7 mouse cellular contexts compared by ENCODE assay signal in the genomic region with DNA sequence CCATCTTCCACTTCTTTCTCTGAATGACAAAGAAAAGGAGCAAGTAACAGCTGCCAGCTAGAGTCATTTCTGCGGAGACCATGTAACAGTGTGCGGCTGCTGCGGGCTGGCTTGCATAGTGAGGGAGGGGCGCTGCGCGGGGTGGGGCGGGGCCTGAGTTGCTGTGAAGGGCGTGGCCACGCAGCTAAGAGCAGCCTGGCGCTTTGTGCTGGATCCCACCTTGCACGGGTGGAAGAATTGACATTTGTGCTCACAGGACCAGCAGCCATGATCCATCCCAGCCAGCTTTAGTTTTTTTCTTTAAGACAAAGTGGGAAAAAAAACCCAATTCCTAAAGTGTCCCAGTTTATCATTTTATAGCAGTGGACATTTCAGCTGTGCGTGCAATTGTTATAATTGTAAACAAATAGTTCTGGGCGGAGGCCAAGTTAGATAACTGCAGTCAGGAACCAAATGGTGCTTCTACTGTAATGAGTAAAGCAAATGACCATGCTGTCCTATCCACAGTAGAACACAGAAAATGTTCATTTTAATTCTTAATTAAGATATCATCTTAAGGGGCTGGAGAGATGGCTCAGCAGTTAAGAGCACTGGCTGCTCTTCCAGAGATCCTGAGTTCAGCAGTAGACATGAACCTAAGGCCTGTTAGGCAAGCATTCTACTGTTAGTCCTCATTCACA. TPM values are rescaled to one million over a fixed set of nuclear protein-coding genes. Genes with fewer than 3 reads are reported as not detected.
DNase-seq lines count a peak whose midpoint lies in the region; ATAC-seq and TF ChIP-seq lines count a peak whose summit lies in the region.

No protein-coding gene starts in this region.

- H3K4me1 ChIP-seq in kidney, embryonic 15.5 days: peaks cover 18% of the 10 kb centered on the region; the same call in 1 of the 2 replicates
- peaks cover 14% of the 10 kb centered on the region for H3K4me1 ChIP-seq in small intestine, adult 2 months (ENCODE audit: control insufficient read depth, insufficient read depth, insufficient read length, low read length)

- H3K9me3 ChIP-seq in kidney, embryonic 15.5 days (replicated peaks): peaks cover 4% of the 10 kb centered on the region; the same call in 1 of the 2 replicates

- WGBS in kidney, embryonic 15.5 days: 6% methylated on average over 13 of the region's 13 CpGs
- 4% methylated on average over 13 of the region's 13 CpGs for WGBS in small intestine, adult 2 months

- no peak overlapping the region for H3K4me3 ChIP-seq in C2C12 (ENCODE audit: insufficient read depth, poor library complexity, severe bottlenecking)
- peak overlapping the region; percentile 33 for H3K4me3 ChIP-seq in kidney, embryonic 15.5 days (replicated peaks)
- H3K4me3 ChIP-seq in small intestine, adult 2 months (ENCODE audit: low read depth, low read length): peak overlapping the region; percentile 40

- peak; percentile 97 for ATAC-seq in kidney, embryonic 15.5 days (replicated peaks; ENCODE audit: low FRiP score)

- no peak overlapping the region for H3K9ac ChIP-seq in kidney, embryonic 15.5 days

- H3K79me2 ChIP-seq in C2C12 (ENCODE audit: control insufficient read depth, insufficient read depth): peaks cover 76% of the 10 kb centered on the region

- no peak for TF ChIP-seq POLR2A in small intestine, adult 2 months (IDR thresholded peaks at IDR 0.05; ENCODE audit: low read depth, low read length)

- TF ChIP-seq CTCF in C2C12 (IDR thresholded peaks at IDR 0.05; ENCODE audit: control insufficient read depth, insufficient read depth, insufficient read length): no peak
- TF ChIP-seq CTCF in small intestine, adult 2 months (IDR thresholded peaks at IDR 0.05; ENCODE audit: extremely low read depth, insufficient read length, insufficient replicate concordance, low read depth, low read length): 0 out of 2 replicates have a peak, but pooled peaks have one; percentile 7

- peak; percentile 88 for DNase-seq in R1 (ENCODE audit: low read depth, low spot score)
- peak; percentile 86 for DNase-seq in embryo, embryonic 10 days (ENCODE audit: low spot score)
- peak; percentile 15 to 24 for DNase-seq in heart, adult 9 months (ENCODE audit: low spot score in 2 of 2)
- peak; percentile 50 for DNase-seq in lung, postnatal 14 days

- H3K27ac ChIP-seq in kidney, embryonic 15.5 days: no peak overlapping the region
- no peak overlapping the region for H3K27ac ChIP-seq in small intestine, adult 2 months (ENCODE audit: insufficient read depth, low read depth, low read length)

- H3K27me3 ChIP-seq in C2C12 (ENCODE audit: control insufficient read depth, insufficient read depth, insufficient read length): no peaks in the 10 kb centered on the region
- no peaks in the 10 kb centered on the region for H3K27me3 ChIP-seq in kidney, embryonic 15.5 days
- H3K27me3 ChIP-seq in small intestine, adult 2 months (ENCODE audit: control insufficient read depth, insufficient read depth, low read length): no peaks in the 10 kb centered on the region

- H3K4me2 ChIP-seq in kidney, embryonic 15.5 days: peak overlapping the region; percentile 57

- no peak overlapping the region for H3ac ChIP-seq in C2C12 (ENCODE audit: control insufficient read depth, insufficient read length, low read depth)

- H3K79me3 ChIP-seq in C2C12 (ENCODE audit: low read depth): peaks cover 18% of the 10 kb centered on the region

- H3K36me3 ChIP-seq in C2C12 (ENCODE audit: control insufficient read depth, insufficient read depth): peaks cover 3% of the 10 kb centered on the region
- H3K36me3 ChIP-seq in kidney, embryonic 15.5 days: peaks cover 6% of the 10 kb centered on the region; the same call in 1 of the 2 replicates
- no peaks in the 10 kb centered on the region for H3K36me3 ChIP-seq in small intestine, adult 2 months (ENCODE audit: control insufficient read depth, insufficient read depth, low read length)

TF ChIP-seq in C2C12, 6 proteins besides CTCF, POLR2A, EP300 and RAD21:
- TF ChIP-seq MYOD1 (IDR thresholded peaks at IDR 0.05; ENCODE audit: control insufficient read depth, insufficient read length, low read depth): peak; percentile 34
- no peak for TF ChIP-seq MYOG (IDR thresholded peaks at IDR 0.05; ENCODE audit: control insufficient read depth, extremely low read depth, insufficient read length)

RNA-seq across cellular contexts. Expression of gene Sertad2, which starts 18.4 kb away (rescaled TPM):
- polyA plus RNA-seq in C2C12 (2012; fragmentation: generic; extraction: Trizol): 15.5 TPM
- polyA plus RNA-seq in kidney, embryonic 15.5 days (2015; fragmentation: Nextera tagmentation; extraction: Ambion mirVana): 31.1 and 36.5 TPM in 2 replicates
- polyA plus RNA-seq in small intestine, adult 2 months (2012; rRNA removed): 31.2 and 47.8 TPM in 2 replicates

Comparison
In these comparisons a context has a peak if more than half of its experiments do, and no peak if none do; other contexts are left out.
1. DNase-seq: peak in every context shown above with its lines; median percentile 88 in R1; 86 in embryo, embryonic 10 days; 50 in lung, postnatal 14 days; 20 in heart, adult 9 months.